Mouse (Mus musculus): ENCODE results near the gene Rmi1. TPM values are rescaled to one million over a fixed set of nuclear protein-coding genes. Genes with fewer than 3 reads are reported as not detected.
"Not testable (repeated sequence)": the region's sequence is repeated elsewhere in the genome, so short reads cannot be mapped to it uniquely, and the experiment has no call there.

Rmi1 gene
- polyA plus RNA-seq, 1 experiment, result 5.2 TPM

DNA sequence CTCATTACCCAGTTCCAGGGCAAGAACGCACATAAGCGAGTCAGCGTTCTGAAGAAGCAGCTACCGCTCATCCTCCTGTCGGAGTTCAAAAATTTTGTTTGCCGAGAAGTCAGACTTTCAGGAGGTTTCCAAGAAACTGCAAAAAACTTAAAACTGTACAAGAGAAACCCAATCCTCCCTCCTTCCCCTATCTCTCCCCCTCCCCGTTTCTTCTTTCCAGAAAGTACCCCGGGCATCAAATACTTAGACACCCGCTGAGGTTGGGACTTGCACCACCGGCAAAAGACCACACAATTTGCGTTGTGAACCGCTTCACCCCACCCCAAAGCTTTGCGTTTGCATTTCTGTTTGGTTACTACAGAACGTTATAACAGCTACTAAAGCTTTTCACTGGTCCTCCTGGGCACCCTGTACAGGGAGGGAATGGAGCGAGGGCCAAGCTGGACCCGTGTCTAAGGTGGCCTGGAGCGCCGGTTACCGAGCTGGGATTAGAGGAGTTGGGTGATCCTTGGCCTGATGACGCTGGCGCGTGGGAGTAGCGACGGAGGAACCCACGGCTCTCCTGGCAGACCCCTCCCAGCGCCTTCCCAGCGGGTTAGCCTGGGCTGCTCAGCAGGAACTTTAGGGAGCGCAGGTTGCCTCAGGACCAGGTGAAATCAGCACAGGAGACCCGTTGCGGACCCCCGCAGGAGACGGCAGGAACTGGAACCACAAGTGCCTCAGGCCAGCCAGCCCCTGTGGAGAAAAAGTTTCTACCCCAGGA is 50.8 kb downstream of the Rmi1 start:
- Histone ChIP-seq H3K27me3 (ENCODE audit: control insufficient read depth, insufficient read depth, insufficient read length) (no peaks in the 10 kb centered on the region), H3K36me3 (ENCODE audit: control insufficient read depth, insufficient read depth) (no peaks in the 10 kb centered on the region), H3K4me2 (ENCODE audit: low read depth) (peak overlapping the region; percentile 64), H3K4me3 (peak overlapping the region; percentile 7), H3ac (ENCODE audit: control insufficient read depth, insufficient read length) (no peak overlapping the region), H3K79me2 (ENCODE audit: control insufficient read depth, insufficient read depth) (no peaks in the 10 kb centered on the region)
- TF ChIP-seq REST (IDR thresholded peaks at IDR 0.05; ENCODE audit: insufficient read depth, insufficient read length) (no peak), E2F4 (IDR thresholded peaks at IDR 0.05; ENCODE audit: insufficient read depth) (no peak), USF1 (IDR thresholded peaks at IDR 0.05; ENCODE audit: low read depth) (no peak), POLR2A (IDR thresholded peaks at IDR 0.05; ENCODE audit: insufficient read length, low read depth) (no peak), POLR2AphosphoS2 (IDR thresholded peaks at IDR 0.05; ENCODE audit: insufficient read length, low read depth) (no peak), TCF12 (IDR thresholded peaks at IDR 0.05; ENCODE audit: insufficient read depth, poor library complexity, severe bottlenecking) (no peak), MYOG (IDR thresholded peaks at IDR 0.05; ENCODE audit: control insufficient read depth in 1 of 3, insufficient read depth in 1 of 3, insufficient read length in 2 of 3, low read depth in 2 of 3) (no peak), CEBPB (IDR thresholded peaks at IDR 0.05; ENCODE audit: insufficient read depth, poor library complexity, severe bottlenecking) (no peak), MAX (IDR thresholded peaks at IDR 0.05; ENCODE audit: low read depth) (no peak), MYOD1 (IDR thresholded peaks at IDR 0.05; ENCODE audit: control insufficient read depth in 1 of 3, insufficient read length in 2 of 3, low read depth in 2 of 3) (no peak), TCF3 (IDR thresholded peaks at IDR 0.05; ENCODE audit: insufficient read length, low read depth) (no peak), SRF (IDR thresholded peaks at IDR 0.05; ENCODE audit: control insufficient read depth, insufficient read length, low read depth) (no peak)

DNA sequence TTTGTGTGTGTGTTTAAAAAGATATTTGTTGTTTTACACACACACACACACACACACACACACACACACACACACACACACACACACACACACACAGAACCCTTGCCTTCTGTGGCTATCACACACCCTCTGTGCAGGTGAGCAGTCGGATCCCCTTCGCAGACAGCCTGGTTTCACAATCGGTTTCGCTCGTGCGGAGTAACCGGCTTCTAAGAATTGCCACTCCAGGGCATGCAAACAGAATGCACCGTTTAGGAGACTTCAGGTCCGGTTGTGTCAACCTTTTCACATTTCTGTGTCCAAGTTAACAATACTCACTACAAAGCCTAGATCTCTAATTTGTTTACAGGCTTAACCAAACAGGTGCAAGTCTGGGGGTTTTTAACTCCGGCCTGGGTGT is 51.5 kb downstream of the Rmi1 start:
- no peaks in the 10 kb centered on the region for H3K27me3 ChIP-seq (ENCODE audit: control insufficient read depth, insufficient read depth, insufficient read length)
- no peaks in the 10 kb centered on the region for H3K79me2 ChIP-seq (ENCODE audit: control insufficient read depth, insufficient read depth)
- no peak overlapping the region for H3K4me2 ChIP-seq (ENCODE audit: low read depth)
- TF ChIP-seq MAX (IDR thresholded peaks at IDR 0.05; ENCODE audit: low read depth), result no peak
- no peak for TF ChIP-seq MYOG (IDR thresholded peaks at IDR 0.05; ENCODE audit: control insufficient read depth in 1 of 3, insufficient read depth in 1 of 3, insufficient read length in 2 of 3, low read depth in 2 of 3)
- no peak for TF ChIP-seq REST (IDR thresholded peaks at IDR 0.05; ENCODE audit: insufficient read depth, insufficient read length)
- no peak for TF ChIP-seq SRF (IDR thresholded peaks at IDR 0.05; ENCODE audit: control insufficient read depth, insufficient read length, low read depth)
- no peak for TF ChIP-seq TCF12 (IDR thresholded peaks at IDR 0.05; ENCODE audit: insufficient read depth, poor library complexity, severe bottlenecking)
- no peak for TF ChIP-seq POLR2AphosphoS2 (IDR thresholded peaks at IDR 0.05; ENCODE audit: insufficient read length, low read depth)
- TF ChIP-seq CEBPB (IDR thresholded peaks at IDR 0.05; ENCODE audit: insufficient read depth, poor library complexity, severe bottlenecking), result no peak
- no peak for TF ChIP-seq MYOD1 (IDR thresholded peaks at IDR 0.05; ENCODE audit: control insufficient read depth in 1 of 3, insufficient read length in 2 of 3, low read depth in 2 of 3)
- no peak for TF ChIP-seq TCF3 (IDR thresholded peaks at IDR 0.05; ENCODE audit: insufficient read length, low read depth)
- TF ChIP-seq USF1 (IDR thresholded peaks at IDR 0.05; ENCODE audit: low read depth), result no peak
- TF ChIP-seq E2F4 (IDR thresholded peaks at IDR 0.05; ENCODE audit: insufficient read depth), result no peak
- no peak for TF ChIP-seq POLR2A (IDR thresholded peaks at IDR 0.05; ENCODE audit: insufficient read length, low read depth)
- H3ac ChIP-seq (ENCODE audit: control insufficient read depth, insufficient read length), result no peak overlapping the region
- H3K36me3 ChIP-seq (ENCODE audit: control insufficient read depth, insufficient read depth), result no peaks in the 10 kb centered on the region
- H3K4me3 ChIP-seq, result peak overlapping the region; percentile 7

DNA sequence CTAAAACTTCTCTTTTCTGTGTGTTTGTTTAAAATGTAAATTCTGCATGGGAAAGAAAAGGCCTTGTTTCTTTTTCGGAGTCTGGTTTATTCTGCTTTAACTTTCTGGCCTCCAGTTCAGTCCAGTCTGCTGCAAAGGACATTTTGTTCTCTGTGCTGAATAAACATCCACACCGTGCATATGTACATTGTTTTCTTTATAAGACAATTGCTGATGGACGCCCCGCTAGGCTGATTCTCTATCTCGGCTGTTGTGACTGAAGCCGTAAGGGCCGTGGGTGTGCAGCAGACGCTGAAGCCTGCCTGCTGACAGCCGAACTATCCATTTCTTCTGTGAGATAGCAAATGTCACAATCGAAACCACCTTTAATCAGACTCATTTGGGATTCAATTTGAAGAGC is 54.5 kb downstream of the Rmi1 start:
- Histone ChIP-seq H3K79me2 (ENCODE audit: control insufficient read depth, insufficient read depth) (no peaks in the 10 kb centered on the region), H3K27me3 (ENCODE audit: control insufficient read depth, insufficient read depth, insufficient read length) (no peaks in the 10 kb centered on the region), H3K4me2 (ENCODE audit: low read depth) (no peak overlapping the region), H3ac (ENCODE audit: control insufficient read depth, insufficient read length) (no peak overlapping the region), H3K36me3 (ENCODE audit: control insufficient read depth, insufficient read depth) (no peaks in the 10 kb centered on the region), H3K4me3 (no peak overlapping the region)
- no peak for TF ChIP-seq E2F4 (IDR thresholded peaks at IDR 0.05; ENCODE audit: insufficient read depth)
- no peak for TF ChIP-seq TCF3 (IDR thresholded peaks at IDR 0.05; ENCODE audit: insufficient read length, low read depth)
- no peak for TF ChIP-seq REST (IDR thresholded peaks at IDR 0.05; ENCODE audit: insufficient read depth, insufficient read length)
- TF ChIP-seq USF1 (IDR thresholded peaks at IDR 0.05; ENCODE audit: low read depth), result no peak
- no peak for TF ChIP-seq POLR2AphosphoS2 (IDR thresholded peaks at IDR 0.05; ENCODE audit: insufficient read length, low read depth)
- TF ChIP-seq MAX (IDR thresholded peaks at IDR 0.05; ENCODE audit: low read depth), result no peak
- TF ChIP-seq MYOD1 (IDR thresholded peaks at IDR 0.05; ENCODE audit: control insufficient read depth in 1 of 3, insufficient read length in 2 of 3, low read depth in 2 of 3), result no peak
- TF ChIP-seq POLR2A (IDR thresholded peaks at IDR 0.05; ENCODE audit: insufficient read length, low read depth), result no peak
- no peak for TF ChIP-seq SRF (IDR thresholded peaks at IDR 0.05; ENCODE audit: control insufficient read depth, insufficient read length, low read depth)
- TF ChIP-seq TCF12 (IDR thresholded peaks at IDR 0.05; ENCODE audit: insufficient read depth, poor library complexity, severe bottlenecking), result no peak
- no peak for TF ChIP-seq MYOG (IDR thresholded peaks at IDR 0.05; ENCODE audit: control insufficient read depth in 1 of 3, insufficient read depth in 1 of 3, insufficient read length in 2 of 3, low read depth in 2 of 3)
- no peak for TF ChIP-seq CEBPB (IDR thresholded peaks at IDR 0.05; ENCODE audit: insufficient read depth, poor library complexity, severe bottlenecking)

DNA sequence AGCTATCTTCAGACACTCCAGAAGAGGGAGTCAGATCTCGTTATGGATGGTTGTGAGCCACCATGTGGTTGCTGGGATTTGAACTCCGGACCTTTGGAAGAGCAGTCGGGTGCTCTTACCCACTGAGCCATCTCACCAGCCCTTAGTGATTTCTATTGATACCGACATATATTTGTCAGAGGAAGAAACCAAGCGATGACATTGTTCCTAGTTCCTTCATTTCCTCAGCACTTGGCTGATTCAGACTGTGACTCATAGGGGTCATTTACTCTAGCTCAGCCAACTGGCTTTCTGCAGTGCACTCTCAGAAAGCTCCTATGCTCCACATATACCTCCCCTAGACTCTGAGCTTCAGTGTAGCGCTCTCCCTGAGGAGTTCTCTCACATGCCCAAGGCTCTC is 56.8 kb downstream of the Rmi1 start:
- not testable (repeated sequence) for H3K4me3 ChIP-seq; H3K79me2 ChIP-seq (ENCODE audit: control insufficient read depth, insufficient read depth); H3K36me3 ChIP-seq (ENCODE audit: control insufficient read depth, insufficient read depth); H3K4me2 ChIP-seq (ENCODE audit: low read depth); H3ac ChIP-seq (ENCODE audit: control insufficient read depth, insufficient read length); H3K27me3 ChIP-seq (ENCODE audit: control insufficient read depth, insufficient read depth, insufficient read length)

Other genes with a start within 250 kb of the Rmi1 start
- 21.0 TPM for gene Idnk, start 244.6 kb upstream of the Rmi1 start, polyA plus RNA-seq (2012; fragmentation: generic; extraction: Trizol)
- gene Ubqln1, start 186.6 kb upstream of the Rmi1 start, polyA plus RNA-seq (2012; fragmentation: generic; extraction: Trizol), result 58.2 TPM
- gene Gkap1, start 126.5 kb upstream of the Rmi1 start, polyA plus RNA-seq (2012; fragmentation: generic; extraction: Trizol), result 12.2 TPM
- gene Kif27, start 43.1 kb upstream of the Rmi1 start, polyA plus RNA-seq (2012; fragmentation: generic; extraction: Trizol), result 0.08 TPM
- 3.7 TPM for gene 2210016F16Rik, start 17.0 kb upstream of the Rmi1 start, polyA plus RNA-seq (2012; fragmentation: generic; extraction: Trizol)
- gene Hnrnpk, start 1.1 kb downstream of the Rmi1 start, polyA plus RNA-seq (2012; fragmentation: generic; extraction: Trizol), result 289 TPM
- gene Slc28a3, start 208.6 kb downstream of the Rmi1 start, polyA plus RNA-seq (2012; fragmentation: generic; extraction: Trizol), result not detected

Measured in myocyte (in vitro differentiated cells).